Mouse (Mus musculus) limb, embryonic 12.5 days (tissue): ENCODE results near the gene Fam83e. TPM values are rescaled to one million over a fixed set of nuclear protein-coding genes. Genes with fewer than 3 reads are reported as not detected.
A peak's percentile ranks its signal among the peaks of the same experiment; 100 is the strongest.

ENCODE experiments used
- ATAC-seq: fragments of 200-750 bp; cut with Nextera tagmentation; 2 replicates; pipeline ENCODE4 v1.8.0; 2017; ENCODE audit warnings: low read depth, moderate TSS enrichment; ENCODE audit not compliant: insufficient number of reproducible peaks, insufficient read depth, low FRiP score, low TSS enrichment
- H3K27ac ChIP-seq: fragments of 300-500 bp; sonication (generic); 2 replicates; pipeline ENCODE4 v1.5.1; 2016; ENCODE audit warnings: mild to moderate bottlenecking, moderate library complexity
- H3K27me3 ChIP-seq: fragments of 300-500 bp; sonication (generic); 2 replicates; pipeline ENCODE4 v1.6.1; 2016; ENCODE audit warnings: mild to moderate bottlenecking, moderate library complexity
- H3K36me3 ChIP-seq: fragments of 300-500 bp; sonication (generic); 2 replicates; pipeline ENCODE4 v1.6.1; 2016; ENCODE audit warnings: mild to moderate bottlenecking, moderate library complexity
- H3K4me1 ChIP-seq: fragments of 300-500 bp; sonication (generic); replicated peaks from 2 replicates; pipeline ENCODE4 v1.6.1; 2016
- H3K4me2 ChIP-seq: fragments of 300-500 bp; sonication (generic); 2 replicates; pipeline ENCODE4 v1.6.1; 2016; ENCODE audit warnings: mild to moderate bottlenecking, moderate library complexity
- H3K4me3 ChIP-seq: fragments of 300-500 bp; sonication (generic); replicated peaks from 2 replicates; pipeline ENCODE4 v1.5.1; 2016; ENCODE audit warnings: mild to moderate bottlenecking
- H3K9ac ChIP-seq: fragments of 300-500 bp; sonication (generic); replicated peaks from 2 replicates; pipeline ENCODE4 v1.6.1; 2016; ENCODE audit warnings: mild to moderate bottlenecking, moderate library complexity
- H3K9me3 ChIP-seq: fragments of 300-500 bp; sonication (generic); 2 replicates; pipeline ENCODE4 v1.6.1; 2016; ENCODE audit warnings: mild to moderate bottlenecking, moderate library complexity
- WGBS: fragments of 180-500 bp; shearing (Covaris S2); methylation state at CpG from one replicate; pipeline ENCODE4 v1.1.7; 2016; 5-methylcytosine and 5-hydroxymethylcytosine counted together
- polyA plus RNA-seq: library from polyadenylated mRNA; unstranded; fragments of >200 nt; fragmentation: Nextera tagmentation; extraction: Ambion mirVana; gene quantifications from 2 replicates; pipeline ENCODE4 v1.2.1, GENCODE M21; 2016

Gene Fam83e
- polyA plus RNA-seq, 1 experiment from 2014 or later = 1.3 TPM

- no peaks in the 10 kb centered on the region for H3K9me3 ChIP-seq
- H3K4me3 ChIP-seq = peak overlapping the region; percentile 95
- ATAC-seq = no peak
- peaks cover 48% of the 10 kb centered on the region for H3K4me1 ChIP-seq
- H3K4me2 ChIP-seq = peak overlapping the region; percentile 94
- H3K36me3 ChIP-seq = peaks cover 48% of the 10 kb centered on the region
- H3K27ac ChIP-seq = no peak overlapping the region
- 88% methylated on average over 3 of the region's 3 CpGs for WGBS
- H3K27me3 ChIP-seq = no peaks in the 10 kb centered on the region
- H3K9ac ChIP-seq = no peak overlapping the region
Measured at GRCm38 (mm10) chr7:45716460-45716857, 4.6 kb upstream of the Fam83e start.

GRCm38 (mm10) chr7:45716952-45717917 lies 3.8 kb upstream of the Fam83e start:
- Histone ChIP-seq H3K4me3 (peak overlapping the region; percentile 95), H3K4me1 (peaks cover 48% of the 10 kb centered on the region), H3K36me3 (peaks cover 48% of the 10 kb centered on the region), H3K27ac (peak overlapping the region; percentile 91), H3K9ac (peak overlapping the region; percentile 98), H3K9me3 (no peaks in the 10 kb centered on the region), H3K4me2 (peak overlapping the region; percentile 94), H3K27me3 (no peaks in the 10 kb centered on the region)
- ATAC-seq = peak; percentile 12; the same call in 1 of the 2 replicates
- WGBS = 9% methylated on average over 31 of the region's 31 CpGs

DNA sequence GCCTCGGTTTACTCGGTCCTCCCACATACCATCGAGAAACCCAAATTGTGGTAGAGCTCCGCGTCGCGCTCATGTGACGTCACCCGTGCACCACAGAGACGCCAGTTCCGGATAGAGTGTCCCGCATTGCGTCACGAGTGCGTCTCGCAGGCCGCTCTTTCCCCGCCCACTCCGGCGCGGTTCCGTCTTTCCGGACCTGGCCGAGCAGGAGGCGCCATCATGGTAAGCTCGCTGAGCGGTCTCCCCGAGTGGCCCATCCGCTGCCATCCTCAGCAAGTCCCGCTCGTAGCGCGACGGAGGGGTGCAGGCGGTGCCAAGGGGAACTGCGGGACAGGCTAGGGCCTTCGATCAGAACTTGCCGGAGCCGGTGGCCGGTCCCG lies 3.1 kb upstream of the Fam83e start, which contains the start of gene Sphk2:
TSS of gene Sphk2 (minus strand) at position 85 of the 380 bp plus-strand sequence.
- under 1% methylated on average over 41 of the region's 41 CpGs for WGBS
- Histone ChIP-seq H3K4me2 (peak within 1 kb of the TSS; percentile 98), H3K27me3 (no peaks in the 10 kb centered on the region), H3K27ac (peak within 1 kb of the TSS; percentile 91), H3K36me3 (peaks cover 48% of the 10 kb centered on the region), H3K9me3 (no peaks in the 10 kb centered on the region), H3K9ac (peak within 1 kb of the TSS; percentile 98), H3K4me3 (peak within 1 kb of the TSS; percentile 95), H3K4me1 (peaks cover 48% of the 10 kb centered on the region)
- ATAC-seq = peak; percentile 61

GRCm38 (mm10) chr7:45718331-45718730 lies 2.7 kb upstream of the Fam83e start:
- Histone ChIP-seq H3K9me3 (no peaks in the 10 kb centered on the region), H3K4me3 (peak overlapping the region; percentile 95), H3K36me3 (peaks cover 48% of the 10 kb centered on the region), H3K9ac (peak overlapping the region; percentile 98), H3K27me3 (no peaks in the 10 kb centered on the region), H3K4me2 (peak overlapping the region; percentile 98), H3K27ac (peak overlapping the region; percentile 91), H3K4me1 (peaks cover 48% of the 10 kb centered on the region)
- WGBS = under 1% methylated on average over 20 of the region's 20 CpGs
- ATAC-seq = no peak

DNA sequence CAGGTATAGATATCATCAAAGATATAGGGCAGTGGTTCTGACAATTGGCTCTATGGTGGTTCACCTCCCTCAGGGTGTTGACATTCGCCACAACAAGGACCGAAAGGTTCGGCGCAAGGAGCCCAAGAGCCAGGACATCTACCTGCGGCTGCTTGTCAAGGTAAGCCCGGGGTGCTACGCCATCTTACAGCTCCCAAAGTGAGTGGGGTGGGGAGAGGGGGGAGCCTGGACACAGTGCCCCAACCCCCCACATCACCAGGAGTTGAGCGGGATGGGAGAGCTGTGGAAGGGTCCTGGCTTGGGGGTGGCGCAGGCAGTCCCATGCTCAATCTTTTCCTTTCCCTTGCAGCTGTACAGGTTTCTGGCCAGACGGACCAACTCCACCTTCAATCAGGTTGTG lies 1.8 kb upstream of the Fam83e start:
- Histone ChIP-seq H3K27me3 (no peaks in the 10 kb centered on the region), H3K27ac (no peak overlapping the region), H3K9me3 (no peaks in the 10 kb centered on the region), H3K4me2 (peak overlapping the region; percentile 98), H3K4me3 (peak overlapping the region; percentile 95), H3K36me3 (peaks cover 52% of the 10 kb centered on the region), H3K9ac (peak overlapping the region; percentile 98), H3K4me1 (peaks cover 44% of the 10 kb centered on the region)
- no peak for ATAC-seq
- WGBS = 82% methylated on average over 10 of the region's 10 CpGs

- peak overlapping the region; percentile 98; the same call in 1 of the 2 replicates for H3K9ac ChIP-seq
- H3K27ac ChIP-seq = no peak overlapping the region
- H3K4me1 ChIP-seq = peaks cover 37% of the 10 kb centered on the region
- peaks cover 59% of the 10 kb centered on the region for H3K36me3 ChIP-seq
- peak overlapping the region; percentile 95 for H3K4me3 ChIP-seq
- 91% methylated on average over 16 of the region's 16 CpGs for WGBS
- peak overlapping the region; percentile 98 for H3K4me2 ChIP-seq
- H3K9me3 ChIP-seq = no peaks in the 10 kb centered on the region
- no peak for ATAC-seq
- no peaks in the 10 kb centered on the region for H3K27me3 ChIP-seq
Measured at GRCm38 (mm10) chr7:45719738-45720412, 1.1 kb upstream of the Fam83e start.

GRCm38 (mm10) chr7:45721234-45721571 lies 191 bp downstream of the Fam83e start:
- Histone ChIP-seq H3K4me2 (no peak overlapping the region), H3K27me3 (no peaks in the 10 kb centered on the region), H3K27ac (no peak overlapping the region), H3K4me3 (0 out of 2 replicates have a peak overlapping the region, but pooled peaks have one; percentile 4), H3K36me3 (peaks cover 72% of the 10 kb centered on the region), H3K9ac (no peak overlapping the region), H3K4me1 (peaks cover 28% of the 10 kb centered on the region), H3K9me3 (no peaks in the 10 kb centered on the region)
- no peak for ATAC-seq
- 82% methylated on average over 7 of the region's 7 CpGs for WGBS

DNA sequence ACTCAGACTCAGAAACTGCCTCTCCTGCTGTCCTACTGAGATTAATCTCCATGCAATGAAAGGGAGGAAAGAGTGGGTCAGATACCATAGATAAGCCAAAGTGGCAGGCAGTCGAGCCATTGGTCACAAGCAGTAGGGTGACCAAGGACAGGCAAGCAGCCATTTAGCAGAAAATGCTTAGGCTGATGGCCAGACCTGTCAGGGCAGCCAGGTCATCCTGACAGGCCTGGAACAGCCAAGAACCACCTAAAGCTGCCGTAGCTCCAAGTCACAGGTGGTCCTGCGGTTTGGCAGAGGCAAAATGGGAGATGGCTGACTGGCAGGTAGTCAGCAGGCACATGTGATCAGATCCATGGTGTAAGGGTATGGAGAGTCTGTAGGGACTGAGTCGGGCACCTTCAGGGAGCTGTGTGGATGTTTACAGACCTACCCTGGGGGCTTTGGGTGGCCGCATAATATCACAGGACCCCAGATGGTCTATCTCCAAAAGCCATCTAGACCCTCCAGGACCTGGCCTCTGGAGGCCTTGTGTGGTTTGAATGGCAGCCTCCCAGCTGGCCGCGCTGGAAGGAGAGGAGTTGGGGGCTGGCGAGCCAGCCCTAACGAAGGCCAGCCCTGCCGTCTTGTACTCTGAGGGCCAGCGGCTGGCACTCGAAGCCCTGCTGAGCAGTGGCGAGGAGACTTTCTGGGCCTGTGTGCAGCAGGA lies 783 bp downstream of the Fam83e start:
- no peak overlapping the region for H3K9ac ChIP-seq
- peaks cover 78% of the 10 kb centered on the region for H3K36me3 ChIP-seq
- no peaks in the 10 kb centered on the region for H3K27me3 ChIP-seq
- no peak overlapping the region for H3K4me3 ChIP-seq
- no peaks in the 10 kb centered on the region for H3K9me3 ChIP-seq
- peaks cover 22% of the 10 kb centered on the region for H3K4me1 ChIP-seq
- H3K4me2 ChIP-seq = no peak overlapping the region
- 0 out of 2 replicates have a peak overlapping the region, but pooled peaks have one; percentile 23 for H3K27ac ChIP-seq
- WGBS = 62% methylated on average over 13 of the region's 13 CpGs
- no peak for ATAC-seq

- Histone ChIP-seq H3K27me3 (no peaks in the 10 kb centered on the region), H3K27ac (no peak overlapping the region), H3K4me1 (peaks cover 18% of the 10 kb centered on the region), H3K36me3 (peaks cover 83% of the 10 kb centered on the region), H3K4me3 (no peak overlapping the region), H3K9me3 (no peaks in the 10 kb centered on the region), H3K9ac (no peak overlapping the region), H3K4me2 (no peak overlapping the region)
- WGBS = 79% methylated on average over 12 of the region's 13 CpGs
- no peak for ATAC-seq
Measured at GRCm38 (mm10) chr7:45722348-45722713, 1.3 kb downstream of the Fam83e start.

DNA sequence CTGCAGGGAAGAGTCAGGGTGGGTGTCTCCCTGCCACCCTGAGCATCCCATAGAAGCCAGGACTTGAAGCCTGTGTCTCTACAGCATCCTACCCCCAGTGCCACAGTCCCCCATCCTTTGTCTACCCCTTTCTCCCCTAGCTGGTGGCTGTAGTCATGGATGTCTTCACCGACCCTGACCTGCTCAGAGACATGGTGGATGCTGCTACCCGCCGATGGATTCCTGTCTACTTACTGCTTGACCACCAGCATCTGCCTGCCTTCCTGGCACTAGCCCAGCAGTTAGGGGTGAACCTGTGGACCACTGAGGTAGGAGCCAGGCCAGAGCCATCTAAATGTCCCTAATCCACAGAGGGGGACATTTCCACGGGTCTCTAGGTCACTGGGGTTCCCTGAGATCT lies 2.3 kb downstream of the Fam83e start:
- H3K9me3 ChIP-seq = no peaks in the 10 kb centered on the region
- no peak overlapping the region for H3K9ac ChIP-seq
- no peak overlapping the region for H3K4me2 ChIP-seq
- no peak overlapping the region; the same call in 1 of the 2 replicates for H3K4me3 ChIP-seq
- peaks cover 88% of the 10 kb centered on the region for H3K36me3 ChIP-seq
- ATAC-seq = no peak
- no peak overlapping the region for H3K27ac ChIP-seq
- 86% methylated on average over 4 of the region's 4 CpGs for WGBS
- peaks cover 18% of the 10 kb centered on the region for H3K4me1 ChIP-seq
- H3K27me3 ChIP-seq = no peaks in the 10 kb centered on the region

DNA sequence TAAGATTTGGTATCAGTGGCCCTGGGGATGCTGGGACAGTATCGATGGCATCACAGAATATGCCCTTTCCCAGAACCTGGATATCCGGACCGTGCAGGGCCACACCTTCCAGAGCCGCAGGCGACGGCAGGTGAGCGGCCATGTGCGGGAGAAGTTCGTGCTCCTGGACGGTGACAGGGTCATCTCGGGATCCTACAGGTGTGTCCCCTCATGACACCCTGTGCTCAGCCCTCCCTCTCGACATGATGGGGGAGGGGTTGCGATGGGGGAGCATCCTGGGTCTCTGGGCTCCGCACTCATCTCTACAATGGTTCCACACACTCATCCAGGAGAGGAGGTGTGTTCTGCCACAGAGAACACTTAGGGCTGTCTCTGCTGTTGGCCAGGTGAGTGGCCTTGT lies 2.8 kb downstream of the Fam83e start:
- peaks cover 90% of the 10 kb centered on the region for H3K36me3 ChIP-seq
- H3K9ac ChIP-seq = no peak overlapping the region
- H3K4me2 ChIP-seq = no peak overlapping the region
- ATAC-seq = no peak
- H3K9me3 ChIP-seq = no peaks in the 10 kb centered on the region
- no peak overlapping the region for H3K27ac ChIP-seq
- no peaks in the 10 kb centered on the region for H3K27me3 ChIP-seq
- H3K4me1 ChIP-seq = peaks cover 17% of the 10 kb centered on the region
- WGBS = 92% methylated on average over 14 of the region's 14 CpGs
- no peak overlapping the region for H3K4me3 ChIP-seq
